Mouse (Mus musculus): Measurements from ENCODE around the gene Pdia4.

Gene Pdia4

GRCm38 (mm10) chr6:47767355-47767754 is 45.9 kb downstream of the Pdia4 start:
- in situ Hi-C loops (cut with MboI, MseI): loop anchor here (10.0 to 25.0 kb wide), 5 partner anchors 293 to 1445 kb away; partner anchors contain the start of genes Gimap6, Gimap7, Gm28053 and Igf2bp3

GRCm38 (mm10) chr6:47762686-47763085 is 50.5 kb downstream of the Pdia4 start:
- in situ Hi-C loops (cut with MboI, MseI): loop anchor here (10.0 to 25.0 kb wide), 5 partner anchors 288 to 1450 kb away; partner anchors contain the start of genes Gimap6, Gimap7, Gm28053 and Igf2bp3

- in situ Hi-C loops (cut with MboI, MseI): loop anchor here (25.0 kb wide), 3 partner anchors 447 to 1453 kb away; partner anchors contain the start of genes Gimap6, Gimap7, Gm28053 and Igf2bp3
These were observed 53.8 kb downstream of the Pdia4 start for GRCm38 (mm10) chr6:47759406-47759805.

GRCm38 (mm10) chr6:47757849-47758248 is 55.4 kb downstream of the Pdia4 start:
- in situ Hi-C loops (cut with MboI, MseI): loop anchor here (25.0 kb wide), 3 partner anchors 446 to 1454 kb away; partner anchors contain the start of genes Gimap6, Gimap7, Gm28053 and Igf2bp3

GRCm38 (mm10) chr6:47757429-47757828 is 55.8 kb downstream of the Pdia4 start:
- in situ Hi-C loops (cut with MboI, MseI): loop anchor here (25.0 kb wide), 3 partner anchors 445 to 1455 kb away; partner anchors contain the start of genes Gimap6, Gimap7, Gm28053 and Igf2bp3

- in situ Hi-C loops (cut with MboI, MseI): loop anchor here (25.0 kb wide), 3 partner anchors 441 to 1459 kb away; partner anchors contain the start of genes Gimap6, Gimap7, Gm28053 and Igf2bp3
These were observed 60.1 kb downstream of the Pdia4 start for GRCm38 (mm10) chr6:47753144-47753543.

- in situ Hi-C loops (cut with MboI, MseI): loop anchor here (5.0 to 10.0 kb wide), 2 partner anchors 64 to 96 kb away; no protein-coding TSS in a partner anchor
These were observed 64.9 kb downstream of the Pdia4 start for GRCm38 (mm10) chr6:47748306-47748705.

- in situ Hi-C loops (cut with MboI, MseI): loop anchor here (5.0 to 10.0 kb wide), 2 partner anchors 63 to 96 kb away; no protein-coding TSS in a partner anchor
These were observed 65.3 kb downstream of the Pdia4 start for GRCm38 (mm10) chr6:47747886-47748285.
